Mouse (Mus musculus): ENCODE data around the gene Slc9a3r2. TPM values are rescaled to one million over a fixed set of nuclear protein-coding genes. Genes with fewer than 3 reads are reported as not detected.

The Slc9a3r2 gene
- polyA plus RNA-seq (2012; rRNA removed), result 27.3 and 36.1 TPM in 2 replicates

GRCm38 (mm10) chr17:24650070-24650616 lies at the start of gene Slc9a3r2:
Gene Slc9a3r2, minus strand, starts transcription at chr17:24650327.

GRCm38 (mm10) chr17:24696011-24696697 lies 46.0 kb upstream of the Slc9a3r2 start, which contains the start of the genes Gfer and Noxo1:
Gene Gfer, minus strand, starts transcription at chr17:24696156.
Gene Noxo1, plus strand, starts transcription at chr17:24696234.

GRCm38 (mm10) chr17:24689251-24690081 lies 39.3 kb upstream of the Slc9a3r2 start, which contains the start of gene Syngr3:
Gene Syngr3, minus strand, starts transcription at chr17:24689955.

GRCm38 (mm10) chr17:24669545-24670245 lies 19.6 kb upstream of the Slc9a3r2 start, which contains the start of gene Zfp598:
Gene Zfp598, plus strand, starts transcription at chr17:24669687.

GRCm38 (mm10) chr17:24658017-24658758 lies 8.1 kb upstream of the Slc9a3r2 start, which contains the start of gene Npw:
Gene Npw, minus strand, starts transcription at chr17:24658457.

GRCm38 (mm10) chr17:24632167-24632812 lies 17.8 kb downstream of the Slc9a3r2 start, which contains the start of the genes Tsc2 and Nthl1:
Gene Tsc2, minus strand, starts transcription at chr17:24632630.
Gene Nthl1, plus strand, starts transcription at chr17:24632680.

Other genes starting within 250 kb of the Slc9a3r2 start
- gene Rnps1, start 235.8 kb downstream of the Slc9a3r2 start, polyA plus RNA-seq (2012; rRNA removed), result 392 and 424 TPM in 2 replicates
- gene Eci1, start 223.7 kb downstream of the Slc9a3r2 start, polyA plus RNA-seq (2012; rRNA removed), result 31.1 and 38.3 TPM in 2 replicates
- 26.4 and 29.0 TPM in 2 replicates for gene Dnase1l2, start 207.2 kb downstream of the Slc9a3r2 start, polyA plus RNA-seq (2012; rRNA removed)
- gene E4f1, start 180.0 kb downstream of the Slc9a3r2 start, polyA plus RNA-seq (2012; rRNA removed), result 82.5 and 89.4 TPM in 2 replicates
- gene Pgp, start 179.9 kb downstream of the Slc9a3r2 start, polyA plus RNA-seq (2012; rRNA removed), result 43.4 and 44.6 TPM in 2 replicates
- gene Bricd5, start 176.4 kb downstream of the Slc9a3r2 start, polyA plus RNA-seq (2012; rRNA removed), result 0.43 and 1.0 TPM in 2 replicates
- 51.2 and 55.8 TPM in 2 replicates for gene Mlst8, start 171.2 kb downstream of the Slc9a3r2 start, polyA plus RNA-seq (2012; rRNA removed)
- 93.1 and 111 TPM in 2 replicates for gene Caskin1, start 161.7 kb downstream of the Slc9a3r2 start, polyA plus RNA-seq (2012; rRNA removed)
- gene Traf7, start 122.4 kb downstream of the Slc9a3r2 start, polyA plus RNA-seq (2012; rRNA removed), result 333 and 335 TPM in 2 replicates
- gene Rab26, start 116.1 kb downstream of the Slc9a3r2 start, polyA plus RNA-seq (2012; rRNA removed), result 4.1 and 5.0 TPM in 2 replicates
- 60.4 and 62.9 TPM in 2 replicates for gene Pkd1, start 100.5 kb downstream of the Slc9a3r2 start, polyA plus RNA-seq (2012; rRNA removed)
- gene Tsc2, start 17.7 kb downstream of the Slc9a3r2 start, polyA plus RNA-seq (2012; rRNA removed), result 175 and 176 TPM in 2 replicates
- gene Nthl1, start 17.6 kb downstream of the Slc9a3r2 start, polyA plus RNA-seq (2012; rRNA removed), result 16.0 and 16.5 TPM in 2 replicates
- gene Npw, start 8.1 kb upstream of the Slc9a3r2 start, polyA plus RNA-seq (2012; rRNA removed), result 0.16 and 0.29 TPM in 2 replicates
- 85.5 and 87.5 TPM in 2 replicates for gene Zfp598, start 19.4 kb upstream of the Slc9a3r2 start, polyA plus RNA-seq (2012; rRNA removed)
- 58.6 and 60.6 TPM in 2 replicates for gene Syngr3, start 39.6 kb upstream of the Slc9a3r2 start, polyA plus RNA-seq (2012; rRNA removed)
- gene Gfer, start 45.8 kb upstream of the Slc9a3r2 start, polyA plus RNA-seq (2012; rRNA removed), result 31.7 and 33.2 TPM in 2 replicates
- gene Noxo1, start 45.9 kb upstream of the Slc9a3r2 start, polyA plus RNA-seq (2012; rRNA removed), result 9.5 and 9.7 TPM in 2 replicates
- gene Tbl3, start 57.3 kb upstream of the Slc9a3r2 start, polyA plus RNA-seq (2012; rRNA removed), result 71.6 and 77.7 TPM in 2 replicates
- 0.36 TPM in 2 replicates for gene Rnf151, start 67.7 kb upstream of the Slc9a3r2 start, polyA plus RNA-seq (2012; rRNA removed)
- gene Rps2, start 67.8 kb upstream of the Slc9a3r2 start, polyA plus RNA-seq (2012; rRNA removed), result 1,943 and 2,057 TPM in 2 replicates
- gene Ndufb10, start 74.2 kb upstream of the Slc9a3r2 start, polyA plus RNA-seq (2012; rRNA removed), result 219 and 243 TPM in 2 replicates
- gene Rpl3l, start 77.5 kb upstream of the Slc9a3r2 start, polyA plus RNA-seq (2012; rRNA removed), result 0.08 and 0.10 TPM in 2 replicates
- 36.8 and 38.8 TPM in 2 replicates for gene Msrb1, start 86.3 kb upstream of the Slc9a3r2 start, polyA plus RNA-seq (2012; rRNA removed)
- gene Hs3st6, start 102.7 kb upstream of the Slc9a3r2 start, polyA plus RNA-seq (2012; rRNA removed), result 0.28 and 1.5 TPM in 2 replicates
- gene Meiob, start 154.0 kb upstream of the Slc9a3r2 start, polyA plus RNA-seq (2012; rRNA removed), result not detected in 2 replicates
- gene Hagh, start 189.8 kb upstream of the Slc9a3r2 start, polyA plus RNA-seq (2012; rRNA removed), result 34.3 and 35.3 TPM in 2 replicates
- 16.0 and 16.6 TPM in 2 replicates for gene Fahd1, start 200.0 kb upstream of the Slc9a3r2 start, polyA plus RNA-seq (2012; rRNA removed)
- gene Igfals, start 215.7 kb upstream of the Slc9a3r2 start, polyA plus RNA-seq (2012; rRNA removed), result 0.05 and 0.13 TPM in 2 replicates
- 32.7 and 32.9 TPM in 2 replicates for gene Nubp2, start 236.0 kb upstream of the Slc9a3r2 start, polyA plus RNA-seq (2012; rRNA removed)
- gene Spsb3, start 236.3 kb upstream of the Slc9a3r2 start, polyA plus RNA-seq (2012; rRNA removed), result 79.6 and 81.9 TPM in 2 replicates
- gene Eme2, start 244.8 kb upstream of the Slc9a3r2 start, polyA plus RNA-seq (2012; rRNA removed), result 39.1 and 48.1 TPM in 2 replicates
- gene Mrps34, start 244.8 kb upstream of the Slc9a3r2 start, polyA plus RNA-seq (2012; rRNA removed), result 107 and 108 TPM in 2 replicates
- 77.0 and 84.1 TPM in 2 replicates for gene Nme3, start 246.2 kb upstream of the Slc9a3r2 start, polyA plus RNA-seq (2012; rRNA removed)